Comparison of ENCODE assay signal across 8 mouse cellular contexts in the genomic region with DNA sequence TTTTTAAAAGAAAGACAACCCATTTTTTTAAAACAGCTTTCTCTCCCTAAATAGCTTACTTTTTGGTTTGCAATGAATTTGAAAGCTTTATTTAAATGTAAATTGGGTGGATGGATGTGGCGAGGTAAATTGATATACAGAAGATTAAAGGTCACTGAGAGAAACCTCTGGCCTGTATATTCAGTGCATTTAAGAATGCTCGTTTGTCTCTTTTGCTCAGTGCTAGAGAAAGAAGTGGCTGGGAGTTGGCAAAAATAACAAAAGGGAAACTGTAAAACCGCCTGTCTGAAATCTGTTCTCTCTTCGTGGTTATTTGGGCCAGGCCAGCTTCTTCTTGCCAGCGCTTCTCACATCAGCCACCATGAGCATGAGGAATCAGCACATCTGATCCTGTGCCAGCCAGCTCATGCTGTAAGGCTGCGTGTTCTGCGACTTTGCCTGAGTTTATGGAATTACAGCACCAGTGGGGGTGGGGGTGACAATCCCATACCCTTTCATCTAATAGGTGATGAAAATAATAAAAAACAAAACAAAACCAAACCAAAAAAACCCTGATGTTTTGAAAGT.
DNase-seq lines count a peak whose midpoint lies in the region; ATAC-seq and TF ChIP-seq lines count a peak whose summit lies in the region.

No protein-coding gene starts in this region.

- DNase-seq in kidney, postnatal 10 days = peak; percentile 18
- DNase-seq in kidney, adult 18-20 months = no peak
- DNase-seq in brain, adult 2 months (ENCODE audit: low read depth, low spot score) = peak; percentile 84
- DNase-seq in gastrocnemius, adult 2 months = peak; percentile 67
- DNase-seq in layer of hippocampus, postnatal 36 days = peak; percentile 16 to 51
- DNase-seq in midbrain, postnatal 0 days (ENCODE audit: low spot score) = peak; percentile 71
- DNase-seq in thymus, postnatal 14 days = no peak
- no peak for DNase-seq in stomach, postnatal 0 days (ENCODE audit: low spot score)

- no peaks in the 10 kb centered on the region for H3K4me1 ChIP-seq in midbrain, postnatal 0 days (ENCODE audit: insufficient read depth, low read length)
- H3K4me1 ChIP-seq in stomach, postnatal 0 days (replicated peaks; ENCODE audit: control insufficient read depth, insufficient read depth) = no peaks in the 10 kb centered on the region

- no peak for TF ChIP-seq EP300 in stomach, postnatal 0 days (optimal IDR thresholded peaks at IDR 0.05)

- H3K27me3 ChIP-seq in midbrain, postnatal 0 days (ENCODE audit: insufficient read depth, low read length) = no peaks in the 10 kb centered on the region
- no peaks in the 10 kb centered on the region for H3K27me3 ChIP-seq in stomach, postnatal 0 days (ENCODE audit: control insufficient read depth, insufficient read depth, low read length)

- no peaks in the 10 kb centered on the region for H3K9me3 ChIP-seq in midbrain, postnatal 0 days (ENCODE audit: low read length)
- no peaks in the 10 kb centered on the region for H3K9me3 ChIP-seq in stomach, postnatal 0 days (ENCODE audit: control insufficient read depth, low read length)

- intact Hi-C loops in gastrocnemius, adult 2 months (cut with DNase I) = no loop called here

- peak; percentile 66; the same call in 1 of the 2 replicates for ATAC-seq in midbrain, postnatal 0 days (ENCODE audit: low FRiP score)
- no peak for ATAC-seq in stomach, postnatal 0 days (ENCODE audit: low FRiP score, low TSS enrichment)

- TF ChIP-seq CTCF in gastrocnemius, adult 2 months (IDR thresholded peaks at IDR 0.05) = no peak
- no peak for TF ChIP-seq CTCF in midbrain, postnatal 0 days (IDR thresholded peaks at IDR 0.05)
- TF ChIP-seq CTCF in stomach, postnatal 0 days (IDR thresholded peaks at IDR 0.05; ENCODE audit: low read depth) = no peak

- peak overlapping the region; percentile 34 for H3K4me3 ChIP-seq in gastrocnemius, adult 2 months
- no peak overlapping the region for H3K4me3 ChIP-seq in midbrain, postnatal 0 days (ENCODE audit: low read depth, low read length)
- no peak overlapping the region for H3K4me3 ChIP-seq in stomach, postnatal 0 days (ENCODE audit: low read depth, low read length)

- 27% methylated on average over 7 of the region's 7 CpGs for WGBS in midbrain, postnatal 0 days
- 34% methylated on average over 7 of the region's 7 CpGs for WGBS in stomach, postnatal 0 days

- no peak overlapping the region for H3K4me2 ChIP-seq in midbrain, postnatal 0 days (ENCODE audit: low read depth, low read length, poor library complexity, severe bottlenecking)
- H3K4me2 ChIP-seq in stomach, postnatal 0 days (replicated peaks; ENCODE audit: low read depth) = no peak overlapping the region

- H3K9ac ChIP-seq in midbrain, postnatal 0 days (replicated peaks; ENCODE audit: low read length, poor library complexity, severe bottlenecking) = no peak overlapping the region
- H3K9ac ChIP-seq in stomach, postnatal 0 days (ENCODE audit: low read length) = no peak overlapping the region

- peak overlapping the region; percentile 12; the same call in 1 of the 2 replicates for H3K27ac ChIP-seq in gastrocnemius, adult 2 months
- no peak overlapping the region for H3K27ac ChIP-seq in midbrain, postnatal 0 days (ENCODE audit: low read depth, low read length)
- H3K27ac ChIP-seq in stomach, postnatal 0 days (replicated peaks) = no peak overlapping the region

- H3K36me3 ChIP-seq in midbrain, postnatal 0 days (ENCODE audit: insufficient read depth, low read length) = no peaks in the 10 kb centered on the region
- no peaks in the 10 kb centered on the region for H3K36me3 ChIP-seq in stomach, postnatal 0 days (ENCODE audit: control insufficient read depth, insufficient read depth, low read length)

Comparison
In these comparisons a context has a peak if more than half of its experiments do, and no peak if none do; other contexts are left out.
1. DNase-seq: peak in kidney, postnatal 10 days (single experiment), brain, adult 2 months (single experiment), gastrocnemius, adult 2 months (single experiment), layer of hippocampus, postnatal 36 days (2 of 2) and midbrain, postnatal 0 days (single experiment); none in kidney, adult 18-20 months (single experiment), thymus, postnatal 14 days (single experiment) and stomach, postnatal 0 days (single experiment).